Mouse (Mus musculus) spleen, postnatal 36 days (tissue): ENCODE data around the gene Gdpd1.
A peak's percentile ranks its signal among the peaks of the same experiment; 100 is the strongest.
"Not testable (repeated sequence)": the region's sequence is repeated elsewhere in the genome, so short reads cannot be mapped to it uniquely, and the experiment has no call there.

Experiments
- DNase-seq, 2 experiments: peaks; one replicate each; pipeline ENCODE4 v3.0.0; 2022; ENCODE audit warnings: low spot score in 2 of 2, mixed read lengths in 1 of 2

The Gdpd1 gene

GRCm38 (mm10) chr11:87073866-87074440 lies at the start of gene Gdpd1:
TSS of gene Gdpd1 (minus strand) at chr11:87074062.
- DNase-seq, result peak; percentile 83 to 84

GRCm38 (mm10) chr11:87121864-87122263 lies 48.0 kb upstream of the Gdpd1 start:
- no peak for DNase-seq

DNA sequence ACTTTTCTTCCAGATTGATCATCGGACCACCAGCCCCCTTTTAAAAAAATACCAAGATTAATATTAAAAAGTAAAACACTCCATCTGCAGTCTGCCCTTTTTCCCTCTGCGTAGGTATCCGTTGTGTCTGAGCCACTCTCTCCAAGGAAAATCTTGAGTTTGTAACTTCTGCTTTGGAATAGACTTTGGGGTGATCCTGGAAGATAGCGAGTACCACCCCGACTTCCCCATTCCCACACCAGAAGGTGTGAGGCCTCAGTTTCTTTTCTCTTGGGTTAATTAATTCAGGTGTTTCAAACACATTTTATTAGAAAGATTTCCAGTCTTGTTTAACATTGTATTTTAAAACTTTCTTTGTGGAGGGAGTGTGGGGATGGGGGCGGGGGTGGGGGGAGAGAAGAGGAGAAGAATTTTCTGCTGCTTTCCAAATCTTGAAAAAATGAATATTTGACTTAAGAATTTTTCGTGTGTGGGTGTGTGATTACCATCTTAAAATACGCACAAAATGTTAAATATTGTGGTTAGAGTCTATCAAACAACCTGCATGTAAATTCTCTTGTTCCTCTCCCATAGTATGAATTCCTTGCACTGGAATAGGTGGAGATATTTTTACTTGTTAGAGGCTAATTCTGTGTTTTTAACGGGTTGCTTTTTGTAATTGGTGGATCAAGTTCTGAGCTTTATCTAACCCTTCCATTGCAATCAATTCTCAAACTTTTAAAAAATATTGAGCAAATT lies 36.5 kb upstream of the Gdpd1 start:
- DNase-seq, result no peak

DNA sequence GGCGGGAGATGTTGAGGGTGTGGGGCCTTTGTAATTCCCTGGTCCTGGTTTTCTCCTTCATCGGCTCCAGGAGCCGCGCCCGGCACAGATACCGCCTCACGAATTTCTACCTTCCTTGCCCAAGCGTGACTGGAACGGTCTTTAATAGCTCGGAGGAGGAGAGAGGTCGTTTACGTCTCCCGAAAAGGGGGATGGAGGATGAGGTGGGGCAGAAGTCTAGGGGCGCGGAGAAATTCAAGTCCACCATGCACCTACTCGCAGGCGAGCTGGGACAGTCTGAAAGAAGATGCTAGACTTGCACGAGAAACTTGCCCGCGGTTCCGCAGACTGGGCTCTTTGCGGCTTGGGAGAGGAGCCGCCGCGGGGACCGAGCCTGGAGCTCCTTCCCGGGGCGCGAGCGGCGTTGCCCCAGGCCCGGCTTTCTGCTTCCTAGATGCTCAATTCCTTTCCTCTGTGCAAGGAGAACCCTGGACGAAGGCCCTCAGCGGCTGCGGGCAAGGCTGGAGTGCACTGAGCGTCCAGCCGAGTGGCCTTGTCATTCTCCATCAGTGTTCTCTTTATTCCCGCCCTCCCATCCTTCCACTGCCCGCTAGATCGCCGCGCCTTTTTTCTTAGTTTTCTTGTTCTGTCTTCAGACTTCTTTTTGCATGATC lies 35.8 kb upstream of the Gdpd1 start:
- peak in 1 of 2 experiments; percentile 4 for DNase-seq

DNA sequence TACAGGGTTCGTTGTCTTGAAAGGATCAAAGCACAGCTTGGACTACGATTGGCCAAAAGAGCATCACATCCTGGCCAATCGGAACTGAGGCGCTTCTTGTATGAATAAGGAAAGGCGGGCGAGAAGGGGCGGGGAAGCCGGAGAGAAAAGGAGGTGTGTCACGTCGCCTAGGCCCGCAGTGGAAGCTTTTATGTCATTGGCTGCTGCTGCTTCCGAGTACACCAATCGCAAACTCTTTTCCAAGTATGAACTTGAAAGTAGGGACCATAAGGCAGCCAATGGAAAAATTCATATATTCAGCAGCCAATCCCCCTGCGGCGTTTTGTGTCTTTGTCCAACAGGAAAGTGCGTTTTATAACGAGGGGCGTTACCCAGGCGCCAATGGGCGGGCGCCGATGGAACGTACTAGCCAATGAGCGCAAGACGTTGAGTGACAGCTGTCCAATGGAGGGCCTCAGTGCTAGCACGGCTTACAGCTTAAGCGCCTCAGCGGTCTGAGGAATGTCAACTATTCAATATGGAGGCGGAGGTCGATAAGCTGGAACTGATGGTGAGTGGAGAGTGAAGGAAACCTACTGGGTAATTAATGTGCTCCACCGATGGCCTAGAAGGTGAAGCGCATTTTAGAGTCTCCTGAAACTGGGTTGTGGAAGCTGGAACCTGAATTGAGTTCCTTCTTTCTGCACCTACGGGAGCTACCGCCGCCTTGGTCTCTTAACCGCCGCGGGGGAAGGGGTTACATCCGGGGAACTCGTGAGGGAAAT lies 35.1 kb upstream of the Gdpd1 start, which contains the start of gene Ska2:
Gene Ska2, plus strand, starts transcription at position 480 of the 764 bp plus-strand sequence.
- DNase-seq, result peak; percentile 98 to 99

GRCm38 (mm10) chr11:87108409-87108754 lies 34.5 kb upstream of the Gdpd1 start, which contains the start of gene Prr11:
TSS of gene Prr11 (minus strand) at chr11:87108708.
- no peak for DNase-seq

- DNase-seq, result no peak
Observed at GRCm38 (mm10) chr11:87087142-87087541, 13.3 kb upstream of the Gdpd1 start.

- peak; percentile 79 to 84 for DNase-seq
Observed at GRCm38 (mm10) chr11:87086290-87086984, 12.6 kb upstream of the Gdpd1 start, which contains the start of gene Smg8. TSS of gene Smg8 (minus strand) at chr11:87086774.

DNA sequence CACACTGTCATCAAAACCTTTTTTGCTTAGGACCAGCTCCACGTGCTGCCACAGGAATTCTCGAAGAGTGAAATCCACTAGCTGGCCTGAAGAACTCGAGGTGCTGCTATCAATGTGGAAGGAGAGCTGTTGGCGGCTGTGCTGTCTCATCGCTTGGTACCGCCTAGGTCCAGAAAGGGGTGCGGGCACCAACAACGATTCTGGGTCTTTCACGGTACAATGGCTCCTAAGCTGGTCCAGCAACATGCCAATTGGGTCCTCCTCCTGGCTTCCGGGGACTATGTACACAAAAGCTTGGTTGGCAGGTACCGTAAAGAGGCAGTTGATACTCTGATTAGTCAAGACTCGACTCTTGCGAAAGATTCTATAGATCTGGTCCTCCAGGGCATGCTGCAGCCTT lies 11.6 kb upstream of the Gdpd1 start:
- DNase-seq, result no peak

GRCm38 (mm10) chr11:87083712-87084111 lies 9.8 kb upstream of the Gdpd1 start:
- DNase-seq, result no peak

- peak; percentile 17 to 23 for DNase-seq
Observed at GRCm38 (mm10) chr11:87073343-87073865, 458 bp downstream of the Gdpd1 start.

GRCm38 (mm10) chr11:87062087-87062486 lies 11.8 kb downstream of the Gdpd1 start:
- DNase-seq, result no peak

DNA sequence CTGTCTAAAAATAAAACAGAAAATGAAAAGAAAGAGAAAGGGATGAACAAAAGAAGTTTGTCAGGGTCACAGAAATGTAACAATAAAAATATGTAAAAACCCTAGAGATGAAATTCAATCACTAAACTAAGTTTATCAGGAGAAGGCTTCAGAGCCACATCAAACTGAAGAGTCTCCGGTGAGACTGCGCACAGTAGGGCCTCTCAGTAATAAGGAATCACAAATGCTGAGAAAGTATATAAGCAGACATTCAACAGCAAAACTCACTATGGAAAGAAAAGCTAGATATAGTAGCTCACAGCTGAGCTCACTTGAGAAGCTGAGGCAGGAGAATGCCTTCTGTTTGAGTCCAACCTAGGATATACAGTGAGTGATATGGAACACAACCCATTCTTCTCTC lies 13.5 kb downstream of the Gdpd1 start:
- DNase-seq, result no peak

- no peak for DNase-seq
Observed at GRCm38 (mm10) chr11:87056286-87056685, 17.6 kb downstream of the Gdpd1 start.

- not testable (repeated sequence) for DNase-seq
Observed at GRCm38 (mm10) chr11:87048900-87049299, 25.0 kb downstream of the Gdpd1 start.

GRCm38 (mm10) chr11:87046968-87047367 lies 26.9 kb downstream of the Gdpd1 start:
- peak in 1 of 2 experiments; percentile 13 for DNase-seq

DNA sequence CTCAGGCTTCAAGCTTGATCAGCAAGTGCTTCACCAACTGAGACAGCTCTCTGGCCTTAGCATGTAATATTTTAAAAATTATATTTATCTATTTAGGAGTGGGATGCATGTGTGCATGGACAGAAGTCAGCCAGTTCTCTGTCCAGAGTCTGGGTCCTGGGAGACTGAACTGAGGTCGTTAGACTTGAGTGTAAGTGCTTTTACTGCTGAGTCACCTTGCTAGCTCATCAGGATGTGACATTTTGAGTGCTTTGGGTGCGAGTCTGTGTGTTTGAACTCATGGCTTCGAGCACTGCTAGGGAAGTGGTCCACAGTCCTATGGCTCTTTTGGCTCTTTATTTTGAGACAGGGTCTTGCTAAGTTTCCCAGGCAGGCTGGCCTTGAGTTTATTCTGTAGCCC lies 30.8 kb downstream of the Gdpd1 start:
- DNase-seq, result no peak

GRCm38 (mm10) chr11:87039307-87039963 lies 34.4 kb downstream of the Gdpd1 start:
- peak; percentile 18 to 38 for DNase-seq

DNA sequence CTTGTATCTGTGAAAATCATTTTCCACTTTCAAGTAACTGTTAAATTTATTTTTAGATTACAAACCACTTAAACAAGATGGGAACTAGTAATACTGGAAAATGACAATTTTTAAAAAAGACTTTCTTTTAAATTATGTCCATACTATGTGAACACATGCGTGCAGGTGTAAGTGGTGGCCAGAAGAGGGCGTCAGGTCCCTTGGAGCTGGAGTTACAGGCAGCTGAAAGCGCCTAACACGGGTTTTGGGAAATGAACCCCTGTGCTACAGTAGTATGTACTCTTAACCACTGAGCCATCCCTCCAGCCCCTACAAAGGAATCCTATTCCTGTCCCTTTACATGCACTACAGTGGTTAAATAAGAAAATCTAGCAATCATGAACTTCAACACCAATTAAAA lies 37.7 kb downstream of the Gdpd1 start:
- no peak for DNase-seq

DNA sequence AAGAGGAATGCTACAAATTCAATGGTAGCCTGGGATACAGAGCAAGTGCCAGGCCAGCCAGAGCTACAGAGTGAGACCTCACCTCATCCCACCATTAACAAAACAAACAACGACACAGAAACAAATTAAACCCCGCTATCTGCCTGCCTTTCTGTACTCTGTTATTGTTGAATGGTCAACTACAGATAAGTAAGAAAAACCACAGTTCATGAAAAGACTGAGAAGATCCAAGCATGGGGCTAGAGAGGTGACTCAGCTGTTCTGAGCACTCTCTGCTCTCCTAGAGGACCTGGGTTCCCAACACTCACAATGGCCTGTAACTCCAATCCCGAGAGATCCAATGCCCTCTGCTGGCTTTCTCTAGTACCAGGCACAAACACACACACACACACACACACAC lies 45.6 kb downstream of the Gdpd1 start:
- DNase-seq, result no peak
